Mouse (Mus musculus) lung, postnatal 0 days (tissue): Measurements from ENCODE around the gene Ddx4.

ENCODE experiments used
- CTCF ChIP-seq: IDR thresholded peaks from 2 replicates; pipeline ENCODE4 v1.5.1; 2016; ENCODE audit warnings: antibody characterized with exemption, mild to moderate bottlenecking
- EP300 ChIP-seq: IDR thresholded peaks from 2 replicates; pipeline ENCODE4 v1.6.1; 2016; ENCODE audit warnings: antibody characterized with exemption, mild to moderate bottlenecking, control low read depth

DNA sequence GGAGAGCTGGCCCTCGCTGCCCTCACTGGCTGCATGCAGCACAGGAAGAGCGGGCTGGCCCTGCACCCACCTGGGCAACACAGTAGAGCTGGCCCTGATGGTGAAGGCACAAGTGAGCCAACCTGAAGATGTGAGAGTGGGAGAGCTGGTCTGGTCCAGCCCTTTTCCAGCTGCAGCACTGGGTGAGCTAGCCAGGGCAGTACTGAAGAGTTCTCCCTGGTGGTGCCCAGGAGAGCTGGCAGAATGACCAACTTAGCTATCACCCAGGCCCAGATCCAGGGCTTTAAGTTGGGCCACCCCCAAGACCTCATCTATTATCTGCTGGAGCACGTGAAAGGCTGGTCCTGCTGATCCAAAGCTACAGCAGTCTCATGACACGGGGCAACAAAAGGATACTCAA is 13.2 kb downstream of the Ddx4 start:
- TF ChIP-seq CTCF (no peak), EP300 (no peak)
